Mouse (Mus musculus) bone marrow macrophage, adult 2 months (primary cell): ENCODE results near the gene Idi1. TPM values are rescaled to one million over a fixed set of nuclear protein-coding genes. Genes with fewer than 3 reads are reported as not detected.
"Not testable (repeated sequence)": the region's sequence is repeated elsewhere in the genome, so short reads cannot be mapped to it uniquely, and the experiment has no call there.

ENCODE experiments used
- H3K27ac ChIP-seq: 2 replicates; pipeline ENCODE4 v1.5.1; 2012; ENCODE audit warnings: low read depth, low read length; ENCODE audit not compliant: insufficient read depth
- H3K4me1 ChIP-seq: 2 replicates; pipeline ENCODE4 v1.6.1; 2012; ENCODE audit warnings: low read length; ENCODE audit not compliant: control insufficient read depth, insufficient read depth
- H3K4me3 ChIP-seq: 2 replicates; pipeline ENCODE4 v1.5.1; 2012; ENCODE audit warnings: mild to moderate bottlenecking, low read length, moderate library complexity; ENCODE audit not compliant: insufficient read depth
- CTCF ChIP-seq: IDR thresholded peaks from 2 replicates; pipeline ENCODE4 v1.5.1; 2012; ENCODE audit warnings: low read depth, mild to moderate bottlenecking, low read length, moderate library complexity
- POLR2A ChIP-seq: IDR thresholded peaks from 2 replicates; pipeline ENCODE4 v1.6.1; 2012; ENCODE audit warnings: mild to moderate bottlenecking, low read depth, low read length, borderline replicate concordance
- polyA plus RNA-seq: library from polyadenylated mRNA; stranded (reverse); fragments of >200 nt; gene quantifications from 2 replicates; pipeline ENCODE4 v1.2.4, GENCODE M21; 2012; ENCODE audit not compliant: missing spikeins, insufficient read depth, insufficient read length

Gene Idi1
- polyA plus RNA-seq, result 23.0 and 28.4 TPM in 2 replicates

DNA sequence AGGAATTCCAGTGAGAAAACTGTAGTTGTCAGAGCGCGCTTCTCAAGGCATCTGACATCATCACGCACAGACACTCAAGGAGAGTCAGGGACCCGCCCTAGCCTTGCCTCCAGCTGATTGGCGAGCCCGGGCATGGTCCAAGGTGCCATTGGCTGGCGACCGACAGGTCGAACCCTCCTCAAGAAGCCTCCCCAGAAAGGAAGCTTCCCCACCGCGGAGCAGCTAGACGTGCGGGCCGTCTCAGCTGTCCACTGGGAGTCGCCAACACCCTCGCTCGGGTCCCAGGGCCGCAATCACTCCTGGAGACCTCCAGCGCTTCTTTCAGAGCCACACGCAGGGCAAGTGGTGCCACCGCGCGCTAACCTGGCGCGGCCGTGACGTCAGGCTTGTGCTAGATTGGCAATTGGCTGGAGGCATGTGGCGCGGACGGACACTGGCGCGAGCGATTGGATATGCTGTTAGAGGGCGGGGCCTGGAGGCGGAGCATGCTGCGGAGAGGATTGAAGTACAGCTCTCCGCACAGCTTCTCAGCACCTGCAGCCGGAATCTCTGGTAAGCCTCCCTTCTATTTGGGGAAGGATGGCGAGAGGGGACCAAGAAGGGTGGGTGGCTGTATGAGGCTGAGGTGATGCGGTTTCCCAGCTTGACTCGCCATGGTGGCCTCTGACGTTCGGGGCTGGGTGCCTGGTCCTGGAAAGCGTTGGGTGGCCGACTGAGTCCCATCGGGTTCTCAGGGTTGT is at the start of gene Idi1:
TSS of gene Idi1 (plus strand) at position 57 of the 740 bp plus-strand sequence.
- H3K4me3 ChIP-seq, result peak within 1 kb of the TSS; percentile 98
- H3K27ac ChIP-seq, result peak within 1 kb of the TSS; percentile 85
- no peak for TF ChIP-seq CTCF
- peak; percentile 57; the same call in 1 of the 2 replicates for TF ChIP-seq POLR2A
- H3K4me1 ChIP-seq, result no peaks in the 10 kb centered on the region

DNA sequence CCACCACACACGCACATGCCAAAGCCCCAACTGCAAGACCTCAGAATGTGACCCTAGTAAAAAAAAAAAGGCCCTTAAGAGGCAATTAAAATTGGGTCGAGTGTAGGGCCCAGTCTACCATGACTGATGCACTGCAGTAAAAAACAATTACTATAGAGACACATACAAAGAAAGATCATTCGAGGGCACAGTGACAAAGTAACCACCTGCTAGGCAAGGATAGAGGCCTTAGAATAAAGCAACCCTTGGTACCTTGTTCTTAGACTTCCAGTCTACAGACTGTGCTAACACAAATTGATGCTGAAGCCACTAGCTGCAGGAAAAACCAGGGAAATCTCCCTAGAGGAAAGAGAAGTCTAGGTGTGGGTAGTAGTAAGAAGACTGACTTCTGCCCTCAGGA is 46.9 kb upstream of the Idi1 start:
- Histone ChIP-seq H3K4me3 (no peak overlapping the region), H3K27ac (no peak overlapping the region), H3K4me1 (peaks cover 20% of the 10 kb centered on the region)
- TF ChIP-seq POLR2A (no peak), CTCF (no peak)

DNA sequence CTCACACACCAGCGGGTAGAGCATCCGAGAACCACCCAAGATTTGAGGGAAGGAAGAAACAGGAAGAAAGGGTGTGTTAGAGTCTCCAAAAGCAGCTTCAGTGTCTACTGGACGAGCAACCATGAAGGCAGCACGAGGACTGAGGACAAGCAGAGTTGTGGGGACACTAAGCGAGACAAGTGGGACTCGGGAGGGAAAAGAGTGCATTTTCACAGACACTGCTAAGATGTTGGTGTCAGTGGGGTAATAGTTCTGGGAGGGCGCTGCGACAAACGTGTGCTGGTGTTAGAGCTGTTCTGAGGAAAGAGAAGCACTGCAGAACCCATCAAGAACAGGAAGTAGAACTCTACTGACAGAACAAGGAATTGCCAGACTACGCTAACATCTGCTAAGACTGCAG is 46.2 kb upstream of the Idi1 start:
- TF ChIP-seq POLR2A (no peak), CTCF (no peak)
- H3K4me3 ChIP-seq, result no peak overlapping the region
- peaks cover 20% of the 10 kb centered on the region for H3K4me1 ChIP-seq
- H3K27ac ChIP-seq, result no peak overlapping the region

DNA sequence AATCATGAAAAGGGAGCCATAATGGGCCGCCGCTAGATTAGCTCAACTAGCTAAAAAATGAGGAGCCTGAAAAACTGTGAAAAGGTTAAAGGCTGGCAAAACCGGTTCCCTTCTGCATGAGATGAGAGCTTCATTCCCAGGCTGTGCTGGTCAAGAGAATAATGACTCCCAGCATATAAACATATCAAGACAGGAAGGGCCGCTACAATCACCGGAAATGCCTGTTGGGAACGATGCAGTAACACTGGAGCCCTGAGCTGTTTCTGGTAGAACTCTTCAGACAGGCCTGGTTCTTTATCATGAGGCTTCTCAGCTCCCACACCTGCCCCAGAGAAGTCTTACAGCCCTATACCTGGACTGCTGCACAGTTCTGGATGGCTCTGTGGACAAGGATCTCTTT is 45.4 kb upstream of the Idi1 start:
- TF ChIP-seq POLR2A, result no peak
- no peak for TF ChIP-seq CTCF
- Histone ChIP-seq H3K4me1 (peaks cover 20% of the 10 kb centered on the region), H3K4me3 (no peak overlapping the region), H3K27ac (no peak overlapping the region)

DNA sequence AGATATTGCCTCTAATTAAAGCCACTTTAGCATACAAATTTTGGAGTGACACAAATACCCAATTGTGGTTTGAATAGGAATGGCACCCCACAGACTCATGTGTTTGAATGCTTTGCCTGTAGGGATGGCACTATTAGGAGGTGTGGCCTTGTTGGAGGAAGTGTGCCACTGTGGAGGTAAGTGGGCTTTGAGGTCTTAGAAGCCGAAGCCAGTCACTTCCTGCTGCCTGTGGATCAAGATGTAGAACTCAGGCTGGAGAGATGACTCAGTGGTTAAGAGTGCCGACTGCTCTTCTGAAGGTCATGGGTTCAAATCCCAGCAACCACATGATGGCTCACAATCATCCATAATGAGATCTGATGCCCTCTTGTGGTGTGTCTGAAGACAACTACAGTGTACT is 44.4 kb upstream of the Idi1 start:
- Histone ChIP-seq H3K27ac (no peak overlapping the region), H3K4me1 (peaks cover 20% of the 10 kb centered on the region), H3K4me3 (no peak overlapping the region)
- no peak for TF ChIP-seq POLR2A
- TF ChIP-seq CTCF, result no peak

DNA sequence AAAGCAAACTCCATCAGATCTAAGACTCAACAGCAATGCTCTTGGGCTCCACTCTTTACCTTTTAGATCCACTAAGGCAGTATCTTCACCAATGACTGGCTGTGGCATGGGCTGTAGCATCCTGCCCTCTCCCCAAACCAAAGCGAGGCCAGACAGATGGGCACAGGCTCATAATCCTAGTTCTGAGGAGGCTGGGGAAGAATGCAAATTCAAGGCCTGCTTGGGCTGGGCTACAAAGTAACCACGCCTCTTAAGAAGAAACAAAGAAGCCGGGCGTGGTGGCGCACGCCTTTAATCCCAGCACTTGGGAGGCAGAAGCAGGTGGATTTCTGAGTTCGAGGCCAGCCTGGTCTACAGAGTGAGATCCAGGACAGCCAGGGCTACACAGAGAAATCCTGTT is 43.5 kb upstream of the Idi1 start:
- Histone ChIP-seq H3K4me1 (peaks cover 20% of the 10 kb centered on the region), H3K27ac (peak overlapping the region; percentile 25)
- not testable (repeated sequence) for H3K4me3 ChIP-seq

DNA sequence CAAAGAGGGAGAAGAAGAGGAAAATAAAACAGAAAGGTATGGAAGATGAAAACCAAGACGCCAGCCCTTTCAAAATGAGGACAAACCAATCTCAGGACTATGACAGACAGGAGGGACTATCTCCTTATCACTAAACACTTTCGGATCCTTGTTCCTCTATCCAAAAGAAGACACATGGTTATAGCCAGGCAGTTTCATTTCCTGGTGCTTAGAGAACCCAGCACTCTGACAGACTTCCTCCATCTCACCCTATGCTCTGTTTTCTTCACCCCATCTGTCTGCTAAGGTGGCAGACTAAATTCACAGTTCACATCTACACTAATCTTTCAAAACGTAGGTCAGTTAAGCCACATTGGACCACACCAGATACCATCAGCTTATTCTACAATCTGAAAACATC is 43.0 kb upstream of the Idi1 start:
- Histone ChIP-seq H3K4me3 (no peak overlapping the region), H3K4me1 (peaks cover 20% of the 10 kb centered on the region), H3K27ac (peak overlapping the region; percentile 57)
- TF ChIP-seq POLR2A (no peak), CTCF (no peak)

DNA sequence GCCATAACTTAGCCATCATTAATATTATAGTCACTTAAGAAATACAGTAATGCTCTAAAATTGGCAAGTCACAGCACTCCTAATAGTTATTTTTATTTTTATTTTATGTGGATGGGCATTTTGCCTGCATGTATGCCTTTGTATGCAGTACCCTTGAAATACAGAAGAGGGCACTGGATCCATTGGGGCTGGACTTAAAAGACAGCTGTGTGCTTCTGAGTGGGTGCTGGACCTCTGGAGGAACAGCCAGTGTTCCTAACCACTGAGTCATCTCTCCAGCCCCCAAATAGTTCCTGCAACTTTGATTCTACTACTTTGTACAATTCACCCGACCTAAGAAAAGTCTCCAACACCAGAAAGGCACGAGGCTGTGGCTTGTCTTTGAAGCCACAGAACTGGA is 37.6 kb upstream of the Idi1 start:
- TF ChIP-seq CTCF, result no peak
- no peak for TF ChIP-seq POLR2A

DNA sequence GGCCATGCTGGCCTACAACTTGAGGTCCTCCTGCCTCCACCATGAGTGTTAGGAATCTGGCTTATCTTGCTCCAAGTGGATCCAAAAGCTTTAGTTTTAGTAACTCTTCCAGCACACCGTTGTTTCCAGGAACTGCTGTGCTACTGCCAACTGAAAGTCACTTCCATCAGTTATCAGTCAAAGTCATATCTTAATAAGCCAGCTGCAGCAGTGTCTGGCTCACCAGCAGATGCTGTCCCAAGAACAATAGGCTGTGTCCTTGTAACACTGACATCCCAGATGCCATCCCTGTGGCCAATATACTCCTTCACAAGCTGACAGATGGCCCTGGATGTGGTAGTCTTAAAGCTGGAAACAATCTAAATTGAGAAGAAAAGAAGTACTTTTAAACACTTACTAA is 36.0 kb upstream of the Idi1 start:
- TF ChIP-seq POLR2A (no peak), CTCF (no peak)
- H3K4me3 ChIP-seq, result no peak overlapping the region
- no peaks in the 10 kb centered on the region for H3K4me1 ChIP-seq
- H3K27ac ChIP-seq, result no peak overlapping the region

More for the DNA sequence above, 37.6 kb upstream of the Idi1 start:
- Histone ChIP-seq H3K27ac (no peak overlapping the region), H3K4me1 (peaks cover 3% of the 10 kb centered on the region), H3K4me3 (no peak overlapping the region)

DNA sequence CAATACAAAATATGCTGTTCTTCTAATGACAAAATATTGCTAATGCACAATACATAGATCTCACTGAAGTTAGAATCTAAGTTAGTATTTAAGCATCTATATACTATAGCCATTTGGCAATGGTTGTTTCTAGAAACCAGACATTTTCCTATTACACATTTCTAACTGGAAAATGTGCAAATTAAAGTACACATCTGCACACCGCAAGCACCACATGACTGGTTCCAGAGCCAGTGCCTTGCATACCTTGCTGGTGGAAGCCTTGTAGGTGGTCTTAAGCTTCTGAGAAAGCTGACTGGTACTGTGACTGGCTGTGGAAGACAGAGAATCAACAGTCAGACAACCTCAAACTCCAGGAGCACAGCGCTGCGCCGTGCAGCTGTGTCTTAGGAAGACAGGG is 31.9 kb upstream of the Idi1 start:
- no peak overlapping the region for H3K4me3 ChIP-seq
- H3K4me1 ChIP-seq, result 0 out of 2 replicates have a peak, but pooled peaks cover 4% of the 10 kb centered on the region
- no peak overlapping the region for H3K27ac ChIP-seq
- TF ChIP-seq CTCF, result no peak
- TF ChIP-seq POLR2A, result no peak
